Mouse (Mus musculus) stomach, embryonic 16.5 days (tissue): ENCODE results near the gene Cyb561d1. TPM values are rescaled to one million over a fixed set of nuclear protein-coding genes. Genes with fewer than 3 reads are reported as not detected.

Source experiments
- ATAC-seq: fragments of 200-750 bp; cut with Nextera tagmentation; 2 replicates; pipeline ENCODE4 v1.8.0; 2017; ENCODE audit warnings: moderate number of reproducible peaks, moderate TSS enrichment; ENCODE audit not compliant: insufficient read depth, low FRiP score
- H3K27ac ChIP-seq: fragments of 300-500 bp; sonication (generic); 2 replicates; pipeline ENCODE4 v1.5.1; 2014; ENCODE audit warnings: low read length
- H3K27me3 ChIP-seq: fragments of 300-500 bp; sonication (generic); 2 replicates; pipeline ENCODE4 v1.6.1; 2014; ENCODE audit warnings: low read length, control low read depth, mixed read lengths; ENCODE audit not compliant: control insufficient read depth, insufficient read depth
- H3K36me3 ChIP-seq: fragments of 300-500 bp; sonication (generic); 2 replicates; pipeline ENCODE4 v1.6.1; 2014; ENCODE audit warnings: low read length; ENCODE audit not compliant: control insufficient read depth, insufficient read depth
- H3K4me1 ChIP-seq: fragments of 300-500 bp; sonication (generic); 2 replicates; pipeline ENCODE4 v1.6.1; 2014; ENCODE audit warnings: low read length, control low read depth, mixed read lengths; ENCODE audit not compliant: control insufficient read depth, insufficient read depth
- H3K4me2 ChIP-seq: fragments of 300-500 bp; sonication (generic); 2 replicates; pipeline ENCODE4 v1.6.1; 2014; ENCODE audit warnings: low read depth, low read length, mixed read lengths
- H3K4me3 ChIP-seq: fragments of 300-500 bp; sonication (generic); replicated peaks from 2 replicates; pipeline ENCODE4 v1.5.1; 2014; ENCODE audit warnings: mild to moderate bottlenecking, low read length
- H3K9ac ChIP-seq: fragments of 300-500 bp; sonication (generic); 2 replicates; pipeline ENCODE4 v1.6.1; 2014; ENCODE audit warnings: low read length
- H3K9me3 ChIP-seq: fragments of 300-500 bp; sonication (generic); replicated peaks from 2 replicates; pipeline ENCODE4 v1.6.1; 2016; ENCODE audit warnings: low read length, control low read depth; ENCODE audit not compliant: control insufficient read depth
- WGBS: fragments of 180-500 bp; shearing (Covaris S2); extraction: QIAGEN DNeasy Blood & Tissue Kit; methylation state at CpG from one replicate; pipeline ENCODE4 v1.1.7; 2014; 5-methylcytosine and 5-hydroxymethylcytosine counted together
- polyA plus RNA-seq: library from polyadenylated mRNA; unstranded; fragments of >200 nt; fragmentation: Nextera tagmentation; extraction: Ambion mirVana; gene quantifications from 2 replicates; pipeline ENCODE4 v1.2.1, GENCODE M21; 2015

Gene Cyb561d1
- polyA plus RNA-seq, 1 experiment from 2014 or later = 4.3 TPM

- Histone ChIP-seq H3K27ac (no peak overlapping the region), H3K27me3 (peaks cover 32% of the 10 kb centered on the region), H3K36me3 (no peaks in the 10 kb centered on the region), H3K4me1 (peaks cover 6% of the 10 kb centered on the region; the same call in 1 of the 2 replicates), H3K4me2 (peak overlapping the region; percentile 66), H3K9ac (peak overlapping the region; percentile 59), H3K4me3 (peak overlapping the region; percentile 44), H3K9me3 (no peaks in the 10 kb centered on the region)
- WGBS = 2% methylated on average over 67 of the region's 67 CpGs
- ATAC-seq = peak; percentile 29; the same call in 1 of the 2 replicates
Observed at GRCm38 (mm10) chr3:108225711-108226557, 24.9 kb upstream of the Cyb561d1 start.

DNA sequence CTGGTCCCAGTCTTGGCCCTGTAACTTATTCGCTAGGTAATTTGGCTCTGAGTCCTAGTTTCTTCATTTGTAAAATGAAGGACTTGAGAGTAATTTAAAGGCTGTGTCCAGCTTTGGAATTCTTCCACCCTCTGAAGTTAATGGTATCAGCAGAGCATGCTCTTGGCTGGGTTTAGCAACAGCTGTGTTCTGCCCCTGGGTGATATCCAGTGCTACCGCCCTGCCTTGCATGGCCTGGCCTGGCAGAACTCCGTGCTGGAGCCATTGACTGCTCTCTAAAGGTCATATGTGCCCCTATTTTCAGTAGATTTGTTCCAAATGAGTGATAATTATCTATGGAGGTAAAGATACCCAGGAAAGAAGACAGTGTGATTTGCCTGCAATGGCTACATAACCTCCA, 19.6 kb upstream of the Cyb561d1 start:
- H3K9me3 ChIP-seq = no peaks in the 10 kb centered on the region
- 75% methylated on average over 3 of the region's 3 CpGs for WGBS
- peaks cover 14% of the 10 kb centered on the region; the same call in 1 of the 2 replicates for H3K27me3 ChIP-seq
- no peak overlapping the region for H3K4me3 ChIP-seq
- H3K4me1 ChIP-seq = no peaks in the 10 kb centered on the region
- no peaks in the 10 kb centered on the region for H3K36me3 ChIP-seq
- ATAC-seq = no peak
- H3K4me2 ChIP-seq = no peak overlapping the region
- H3K9ac ChIP-seq = no peak overlapping the region
- H3K27ac ChIP-seq = no peak overlapping the region

DNA sequence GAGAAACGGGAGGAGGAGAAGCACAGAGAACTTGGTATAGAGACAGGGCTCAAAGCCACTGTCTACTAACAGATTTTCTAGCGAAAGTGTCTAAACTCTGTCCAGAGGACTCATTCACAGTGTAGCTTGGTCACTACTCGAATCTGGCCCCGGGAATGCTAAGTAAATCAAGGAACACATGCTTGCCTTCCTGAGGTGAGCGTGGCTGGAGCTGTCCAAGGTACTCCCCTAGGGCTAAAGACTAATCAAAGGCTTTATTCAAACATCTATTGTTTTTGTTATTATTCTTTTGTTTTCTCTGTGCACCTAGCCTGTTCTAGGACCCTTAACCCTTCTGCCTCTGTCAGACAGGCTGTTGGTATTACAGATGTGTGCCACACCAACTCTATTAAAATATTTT, 13.7 kb upstream of the Cyb561d1 start:
- no peak overlapping the region for H3K27ac ChIP-seq
- H3K4me3 ChIP-seq = no peak overlapping the region
- H3K9me3 ChIP-seq = no peaks in the 10 kb centered on the region
- WGBS = 12% methylated on average over 5 of the region's 5 CpGs
- no peaks in the 10 kb centered on the region for H3K36me3 ChIP-seq
- no peak overlapping the region for H3K4me2 ChIP-seq
- no peaks in the 10 kb centered on the region for H3K27me3 ChIP-seq
- no peak for ATAC-seq
- no peak overlapping the region for H3K9ac ChIP-seq
- H3K4me1 ChIP-seq = peaks cover 3% of the 10 kb centered on the region; the same call in 1 of the 2 replicates

- 77% methylated on average over 8 of the region's 8 CpGs for WGBS
- no peaks in the 10 kb centered on the region for H3K27me3 ChIP-seq
- no peak overlapping the region for H3K9ac ChIP-seq
- 0 out of 2 replicates have a peak, but pooled peaks cover 2% of the 10 kb centered on the region for H3K36me3 ChIP-seq
- H3K27ac ChIP-seq = no peak overlapping the region
- no peak overlapping the region for H3K4me3 ChIP-seq
- H3K4me2 ChIP-seq = no peak overlapping the region
- H3K4me1 ChIP-seq = peaks cover 19% of the 10 kb centered on the region
- no peak for ATAC-seq
- H3K9me3 ChIP-seq = no peaks in the 10 kb centered on the region
Observed at GRCm38 (mm10) chr3:108212406-108212805, 11.4 kb upstream of the Cyb561d1 start.

- Histone ChIP-seq H3K27me3 (no peaks in the 10 kb centered on the region), H3K9ac (no peak overlapping the region), H3K27ac (no peak overlapping the region), H3K4me2 (no peak overlapping the region), H3K9me3 (no peaks in the 10 kb centered on the region), H3K36me3 (0 out of 2 replicates have a peak, but pooled peaks cover 2% of the 10 kb centered on the region), H3K4me3 (no peak overlapping the region), H3K4me1 (peaks cover 25% of the 10 kb centered on the region)
- ATAC-seq = no peak
- WGBS = 87% methylated on average over 6 of the region's 6 CpGs
Observed at GRCm38 (mm10) chr3:108211845-108212244, 10.8 kb upstream of the Cyb561d1 start.

GRCm38 (mm10) chr3:108210771-108211139, 9.7 kb upstream of the Cyb561d1 start, which contains the start of gene Atxn7l2:
Gene Atxn7l2, minus strand, starts transcription at chr3:108210934.
- Histone ChIP-seq H3K27ac (peak within 1 kb of the TSS; percentile 88), H3K36me3 (peaks cover 2% of the 10 kb centered on the region; the same call in 1 of the 2 replicates), H3K27me3 (no peaks in the 10 kb centered on the region), H3K9me3 (no peaks in the 10 kb centered on the region), H3K4me3 (peak within 1 kb of the TSS; percentile 67), H3K9ac (peak within 1 kb of the TSS; percentile 87), H3K4me2 (peak within 1 kb of the TSS; percentile 93), H3K4me1 (peaks cover 29% of the 10 kb centered on the region)
- ATAC-seq = peak; percentile 72
- WGBS = under 1% methylated on average over 14 of the region's 14 CpGs

DNA sequence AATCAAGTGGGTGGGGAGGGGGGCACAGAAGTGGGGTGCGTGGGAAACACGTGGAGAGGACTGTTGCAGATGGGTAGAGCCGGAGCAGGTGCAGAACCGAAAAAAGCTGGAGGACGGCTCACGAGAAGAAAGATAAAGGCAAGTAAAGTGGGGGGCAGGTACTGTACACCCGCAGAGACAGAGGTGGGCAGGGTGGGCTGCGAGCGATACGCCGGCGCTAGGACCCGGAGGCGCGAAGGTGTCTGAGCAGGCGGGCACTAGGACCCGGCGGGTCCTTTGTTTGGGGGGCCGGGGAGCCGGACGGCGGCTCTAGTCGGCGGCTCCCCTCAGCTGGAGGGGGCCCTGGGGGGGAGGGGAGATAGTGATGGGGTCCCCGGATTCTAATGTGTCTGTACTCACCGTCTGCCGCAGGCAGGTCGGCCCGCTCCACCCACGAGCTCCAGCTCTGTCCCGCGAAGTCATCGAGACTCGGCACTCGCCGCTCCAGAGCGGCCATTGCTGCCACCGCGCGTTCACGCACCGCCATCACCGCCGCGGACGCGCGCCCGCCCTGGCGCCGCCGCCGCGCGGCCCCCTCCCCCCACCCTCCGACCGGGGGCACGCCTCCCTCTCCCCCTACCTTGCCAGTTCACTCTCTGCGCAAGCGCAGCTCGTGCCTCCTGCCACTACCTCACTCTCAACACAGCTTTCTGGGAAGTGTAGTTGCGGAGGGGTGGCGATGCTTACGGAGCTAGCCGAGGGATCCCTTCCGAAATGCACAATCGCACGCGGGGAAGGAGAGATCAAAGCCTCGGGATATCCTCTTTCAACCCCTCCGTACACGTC, 9.1 kb upstream of the Cyb561d1 start:
- Histone ChIP-seq H3K27ac (peak overlapping the region; percentile 88), H3K9me3 (no peaks in the 10 kb centered on the region), H3K4me3 (peak overlapping the region; percentile 67), H3K9ac (peak overlapping the region; percentile 87), H3K27me3 (no peaks in the 10 kb centered on the region), H3K4me2 (peak overlapping the region; percentile 93), H3K4me1 (peaks cover 29% of the 10 kb centered on the region), H3K36me3 (peaks cover 2% of the 10 kb centered on the region; the same call in 1 of the 2 replicates)
- ATAC-seq = peak; percentile 95
- under 1% methylated on average over 71 of the region's 72 CpGs for WGBS

- Histone ChIP-seq H3K4me3 (peak overlapping the region; percentile 67), H3K4me2 (peak overlapping the region; percentile 93), H3K9ac (peak overlapping the region; percentile 87), H3K4me1 (peaks cover 29% of the 10 kb centered on the region), H3K9me3 (no peaks in the 10 kb centered on the region), H3K27me3 (no peaks in the 10 kb centered on the region), H3K27ac (no peak overlapping the region; the same call in 1 of the 2 replicates), H3K36me3 (peaks cover 2% of the 10 kb centered on the region; the same call in 1 of the 2 replicates)
- ATAC-seq = no peak
- 3% methylated on average over 8 of the region's 8 CpGs for WGBS
Observed at GRCm38 (mm10) chr3:108209536-108209935, 8.5 kb upstream of the Cyb561d1 start.
